Mouse (Mus musculus): ENCODE results near the gene Ctdspl. TPM values are rescaled to one million over a fixed set of nuclear protein-coding genes. Genes with fewer than 3 reads are reported as not detected.

Gene Ctdspl
- polyA plus RNA-seq, 1 experiment from 2014 or later = 8.1 TPM

GRCm38 (mm10) chr9:118937515-118937914, 11.3 kb downstream of the Ctdspl start:
- WGBS = 46% methylated on average over 3 of the region's 3 CpGs

GRCm38 (mm10) chr9:118939410-118939809, 13.2 kb downstream of the Ctdspl start:
- peaks cover 6% of the 10 kb centered on the region; the same call in 1 of the 2 replicates for H3K4me1 ChIP-seq (ENCODE audit: control insufficient read depth, insufficient read depth, low read depth, low read length)
- H3K27ac ChIP-seq (ENCODE audit: low read depth, low read length) = no peak overlapping the region
- no peak overlapping the region for H3K4me2 ChIP-seq (ENCODE audit: low read length)
- no peak overlapping the region for H3K4me3 ChIP-seq (ENCODE audit: low read length)
- ATAC-seq = no peak
- no peaks in the 10 kb centered on the region for H3K27me3 ChIP-seq (replicated peaks; ENCODE audit: control insufficient read depth, insufficient read depth, low read length)
- WGBS = 32% methylated on average over 13 of the region's 13 CpGs
- H3K9ac ChIP-seq (ENCODE audit: low read depth, low read length) = no peak overlapping the region
- H3K36me3 ChIP-seq (ENCODE audit: control insufficient read depth, insufficient read depth, low read length) = no peaks in the 10 kb centered on the region
- no peaks in the 10 kb centered on the region for H3K9me3 ChIP-seq (ENCODE audit: control insufficient read depth, low read length)

More at GRCm38 (mm10) chr9:118937515-118937914, 11.3 kb downstream of the Ctdspl start:
- no peak; the same call in 1 of the 2 replicates for ATAC-seq
- Histone ChIP-seq H3K36me3 (ENCODE audit: control insufficient read depth, insufficient read depth, low read length) (no peaks in the 10 kb centered on the region), H3K9me3 (ENCODE audit: control insufficient read depth, low read length) (no peaks in the 10 kb centered on the region), H3K9ac (ENCODE audit: low read depth, low read length) (no peak overlapping the region), H3K4me3 (ENCODE audit: low read length) (no peak overlapping the region), H3K27ac (ENCODE audit: low read depth, low read length) (no peak overlapping the region), H3K4me1 (ENCODE audit: control insufficient read depth, insufficient read depth, low read depth, low read length) (peaks cover 6% of the 10 kb centered on the region; the same call in 1 of the 2 replicates), H3K4me2 (ENCODE audit: low read length) (no peak overlapping the region), H3K27me3 (replicated peaks; ENCODE audit: control insufficient read depth, insufficient read depth, low read length) (no peaks in the 10 kb centered on the region)

- no peak overlapping the region for H3K4me2 ChIP-seq (ENCODE audit: low read length)
These were observed 13.6 kb downstream of the Ctdspl start for GRCm38 (mm10) chr9:118939831-118940230.

GRCm38 (mm10) chr9:118940591-118941207, 14.4 kb downstream of the Ctdspl start:
- ATAC-seq = no peak
- no peaks in the 10 kb centered on the region for H3K27me3 ChIP-seq (replicated peaks; ENCODE audit: control insufficient read depth, insufficient read depth, low read length)
- 78% methylated on average over 12 of the region's 12 CpGs for WGBS

More at GRCm38 (mm10) chr9:118939831-118940230, 13.6 kb downstream of the Ctdspl start:
- H3K9me3 ChIP-seq (ENCODE audit: control insufficient read depth, low read length) = no peaks in the 10 kb centered on the region
- no peaks in the 10 kb centered on the region for H3K27me3 ChIP-seq (replicated peaks; ENCODE audit: control insufficient read depth, insufficient read depth, low read length)
- WGBS = 77% methylated on average over 12 of the region's 12 CpGs
- H3K4me1 ChIP-seq (ENCODE audit: control insufficient read depth, insufficient read depth, low read depth, low read length) = peaks cover 6% of the 10 kb centered on the region; the same call in 1 of the 2 replicates
- H3K36me3 ChIP-seq (ENCODE audit: control insufficient read depth, insufficient read depth, low read length) = no peaks in the 10 kb centered on the region
- no peak overlapping the region for H3K27ac ChIP-seq (ENCODE audit: low read depth, low read length)
- ATAC-seq = no peak
- H3K9ac ChIP-seq (ENCODE audit: low read depth, low read length) = no peak overlapping the region
- H3K4me3 ChIP-seq (ENCODE audit: low read length) = no peak overlapping the region

GRCm38 (mm10) chr9:118942030-118942429, 15.8 kb downstream of the Ctdspl start:
- no peaks in the 10 kb centered on the region for H3K27me3 ChIP-seq (replicated peaks; ENCODE audit: control insufficient read depth, insufficient read depth, low read length)
- ATAC-seq = no peak
- H3K9ac ChIP-seq (ENCODE audit: low read depth, low read length) = no peak overlapping the region
- no peak overlapping the region for H3K27ac ChIP-seq (ENCODE audit: low read depth, low read length)
- peaks cover 4% of the 10 kb centered on the region; the same call in 1 of the 2 replicates for H3K4me1 ChIP-seq (ENCODE audit: control insufficient read depth, insufficient read depth, low read depth, low read length)
- 80% methylated on average over 4 of the region's 4 CpGs for WGBS
- H3K9me3 ChIP-seq (ENCODE audit: control insufficient read depth, low read length) = no peaks in the 10 kb centered on the region
- no peak overlapping the region for H3K4me3 ChIP-seq (ENCODE audit: low read length)
- H3K4me2 ChIP-seq (ENCODE audit: low read length) = no peak overlapping the region
- no peaks in the 10 kb centered on the region for H3K36me3 ChIP-seq (ENCODE audit: control insufficient read depth, insufficient read depth, low read length)

More at GRCm38 (mm10) chr9:118940591-118941207, 14.4 kb downstream of the Ctdspl start:
- no peaks in the 10 kb centered on the region for H3K36me3 ChIP-seq (ENCODE audit: control insufficient read depth, insufficient read depth, low read length)
- no peak overlapping the region; the same call in 1 of the 2 replicates for H3K27ac ChIP-seq (ENCODE audit: low read depth, low read length)
- no peaks in the 10 kb centered on the region for H3K9me3 ChIP-seq (ENCODE audit: control insufficient read depth, low read length)
- no peak overlapping the region for H3K4me3 ChIP-seq (ENCODE audit: low read length)
- H3K9ac ChIP-seq (ENCODE audit: low read depth, low read length) = no peak overlapping the region
- no peak overlapping the region for H3K4me2 ChIP-seq (ENCODE audit: low read length)
- H3K4me1 ChIP-seq (ENCODE audit: control insufficient read depth, insufficient read depth, low read depth, low read length) = peaks cover 5% of the 10 kb centered on the region; the same call in 1 of the 2 replicates

GRCm38 (mm10) chr9:118943941-118944340, 17.7 kb downstream of the Ctdspl start:
- no peak for ATAC-seq
- WGBS = 62% methylated on average over 5 of the region's 5 CpGs
- Histone ChIP-seq H3K4me1 (ENCODE audit: control insufficient read depth, insufficient read depth, low read depth, low read length) (no peaks in the 10 kb centered on the region), H3K4me2 (ENCODE audit: low read length) (no peak overlapping the region), H3K9ac (ENCODE audit: low read depth, low read length) (no peak overlapping the region), H3K4me3 (ENCODE audit: low read length) (no peak overlapping the region), H3K27ac (ENCODE audit: low read depth, low read length) (no peak overlapping the region), H3K27me3 (replicated peaks; ENCODE audit: control insufficient read depth, insufficient read depth, low read length) (no peaks in the 10 kb centered on the region), H3K36me3 (ENCODE audit: control insufficient read depth, insufficient read depth, low read length) (no peaks in the 10 kb centered on the region), H3K9me3 (ENCODE audit: control insufficient read depth, low read length) (no peaks in the 10 kb centered on the region)

GRCm38 (mm10) chr9:118944388-118944787, 18.1 kb downstream of the Ctdspl start:
- no peak overlapping the region for H3K27ac ChIP-seq (ENCODE audit: low read depth, low read length)
- no peaks in the 10 kb centered on the region for H3K27me3 ChIP-seq (replicated peaks; ENCODE audit: control insufficient read depth, insufficient read depth, low read length)
- H3K4me3 ChIP-seq (ENCODE audit: low read length) = no peak overlapping the region
- H3K36me3 ChIP-seq (ENCODE audit: control insufficient read depth, insufficient read depth, low read length) = no peaks in the 10 kb centered on the region
- no peak overlapping the region for H3K4me2 ChIP-seq (ENCODE audit: low read length)
- H3K9ac ChIP-seq (ENCODE audit: low read depth, low read length) = no peak overlapping the region
- 75% methylated on average over 12 of the region's 12 CpGs for WGBS
- ATAC-seq = no peak
- H3K9me3 ChIP-seq (ENCODE audit: control insufficient read depth, low read length) = no peaks in the 10 kb centered on the region
- no peaks in the 10 kb centered on the region; the same call in 1 of the 2 replicates for H3K4me1 ChIP-seq (ENCODE audit: control insufficient read depth, insufficient read depth, low read depth, low read length)

GRCm38 (mm10) chr9:118948486-118948885, 22.2 kb downstream of the Ctdspl start:
- H3K9ac ChIP-seq (ENCODE audit: low read depth, low read length) = no peak overlapping the region

GRCm38 (mm10) chr9:118949124-118949523, 22.9 kb downstream of the Ctdspl start:
- 89% methylated on average over 8 of the region's 8 CpGs for WGBS
- no peak overlapping the region for H3K27ac ChIP-seq (ENCODE audit: low read depth, low read length)
- H3K4me1 ChIP-seq (ENCODE audit: control insufficient read depth, insufficient read depth, low read depth, low read length) = no peaks in the 10 kb centered on the region; the same call in 1 of the 2 replicates
- H3K27me3 ChIP-seq (replicated peaks; ENCODE audit: control insufficient read depth, insufficient read depth, low read length) = no peaks in the 10 kb centered on the region
- no peaks in the 10 kb centered on the region for H3K9me3 ChIP-seq (ENCODE audit: control insufficient read depth, low read length)
- H3K9ac ChIP-seq (ENCODE audit: low read depth, low read length) = no peak overlapping the region
- H3K36me3 ChIP-seq (ENCODE audit: control insufficient read depth, insufficient read depth, low read length) = no peaks in the 10 kb centered on the region
- no peak for ATAC-seq
- no peak overlapping the region for H3K4me2 ChIP-seq (ENCODE audit: low read length)
- H3K4me3 ChIP-seq (ENCODE audit: low read length) = no peak overlapping the region

More at GRCm38 (mm10) chr9:118948486-118948885, 22.2 kb downstream of the Ctdspl start:
- Histone ChIP-seq H3K4me1 (ENCODE audit: control insufficient read depth, insufficient read depth, low read depth, low read length) (no peaks in the 10 kb centered on the region; the same call in 1 of the 2 replicates), H3K36me3 (ENCODE audit: control insufficient read depth, insufficient read depth, low read length) (no peaks in the 10 kb centered on the region), H3K4me3 (ENCODE audit: low read length) (no peak overlapping the region), H3K27me3 (replicated peaks; ENCODE audit: control insufficient read depth, insufficient read depth, low read length) (no peaks in the 10 kb centered on the region), H3K9me3 (ENCODE audit: control insufficient read depth, low read length) (no peaks in the 10 kb centered on the region), H3K27ac (ENCODE audit: low read depth, low read length) (no peak overlapping the region), H3K4me2 (ENCODE audit: low read length) (no peak overlapping the region)
- no peak for ATAC-seq
- WGBS = 86% methylated on average over 5 of the region's 5 CpGs
